Mouse (Mus musculus) heart, postnatal 0 days (tissue): Measurements from ENCODE around the gene Exoc4. TPM values are rescaled to one million over a fixed set of nuclear protein-coding genes. Genes with fewer than 3 reads are reported as not detected.

ENCODE experiments used
- ATAC-seq: fragments of 200-750 bp; cut with Nextera tagmentation; 2 replicates; pipeline ENCODE4 v1.8.0; 2017; ENCODE audit warnings: low read depth, moderate number of reproducible peaks, moderate library complexity; ENCODE audit not compliant: insufficient read depth
- DNase-seq: peaks from one replicate; pipeline ENCODE4 v3.0.0-alpha.2; 2016; ENCODE audit warnings: low spot score
- H3K27ac ChIP-seq: fragments of 300-500 bp; sonication (generic); 2 replicates; pipeline ENCODE4 v1.5.1; 2014; ENCODE audit warnings: low read depth, mild to moderate bottlenecking
- H3K27me3 ChIP-seq: fragments of 300-500 bp; sonication (generic); 2 replicates; pipeline ENCODE4 v1.6.1; 2014; ENCODE audit warnings: low read length, mixed read lengths; ENCODE audit not compliant: control insufficient read depth, insufficient read depth
- H3K36me3 ChIP-seq: fragments of 300-500 bp; sonication (generic); replicated peaks from 2 replicates; pipeline ENCODE4 v1.6.1; 2014; ENCODE audit warnings: low read length, mixed read lengths; ENCODE audit not compliant: control insufficient read depth, insufficient read depth
- H3K4me1 ChIP-seq: fragments of 300-500 bp; sonication (generic); 2 replicates; pipeline ENCODE4 v1.6.1; 2014; ENCODE audit warnings: antibody characterized with exemption; ENCODE audit not compliant: control insufficient read depth, insufficient read depth
- H3K4me2 ChIP-seq: fragments of 300-500 bp; sonication (generic); 2 replicates; pipeline ENCODE4 v1.6.1; 2014; ENCODE audit warnings: low read depth, mild to moderate bottlenecking, low read length, moderate library complexity
- H3K4me3 ChIP-seq: fragments of 300-500 bp; sonication (generic); 2 replicates; pipeline ENCODE4 v1.5.1; 2014; ENCODE audit warnings: low read depth, low read length
- H3K9ac ChIP-seq: fragments of 300-500 bp; sonication (generic); replicated peaks from 2 replicates; pipeline ENCODE4 v1.6.1; 2014; ENCODE audit warnings: low read depth, low read length, mixed read lengths
- H3K9me3 ChIP-seq: fragments of 300-500 bp; sonication (generic); replicated peaks from 2 replicates; pipeline ENCODE4 v1.6.1; 2016; ENCODE audit warnings: low read length; ENCODE audit not compliant: control insufficient read depth
- CTCF ChIP-seq: IDR thresholded peaks from 2 replicates; pipeline ENCODE4 v1.5.1; 2016; ENCODE audit warnings: antibody characterized with exemption, control low read depth, low read depth
- EP300 ChIP-seq: IDR thresholded peaks from 2 replicates; pipeline ENCODE4 v1.6.1; 2016; ENCODE audit warnings: antibody characterized with exemption, low read depth
- WGBS: fragments of 180-500 bp; shearing (Covaris S2); extraction: QIAGEN DNeasy Blood & Tissue Kit; methylation state at CpG from one replicate; pipeline ENCODE4 v1.1.7; 2014; 5-methylcytosine and 5-hydroxymethylcytosine counted together
- polyA plus RNA-seq: library from polyadenylated mRNA; unstranded; fragments of >200 nt; fragmentation: Nextera tagmentation; extraction: Ambion mirVana; gene quantifications from 2 replicates; pipeline ENCODE4 v1.2.1, GENCODE M21; 2015
- total RNA-seq: library from RNA; depleted of rRNA; stranded (reverse); fragments of >200 nt; gene quantifications from 2 replicates; pipeline ENCODE4 v1.2.3, GENCODE M21; 2014; ENCODE audit warnings: low replicate concordance

Gene Exoc4
- total and polyA plus RNA-seq, 2 experiments from 2014 or later = 15.8 to 54.6 TPM

- Histone ChIP-seq H3K4me1 (no peaks in the 10 kb centered on the region), H3K27ac (no peak overlapping the region), H3K27me3 (no peaks in the 10 kb centered on the region), H3K4me3 (no peak overlapping the region), H3K36me3 (no peaks in the 10 kb centered on the region), H3K4me2 (no peak overlapping the region), H3K9ac (no peak overlapping the region), H3K9me3 (no peaks in the 10 kb centered on the region)
- ATAC-seq = no peak
- WGBS = 83% methylated on average over 1 of the region's 1 CpGs
- TF ChIP-seq CTCF (no peak), EP300 (no peak)
- DNase-seq = no peak
Measured at GRCm38 (mm10) chr6:33540356-33540755, 291.5 kb downstream of the Exoc4 start.

DNA sequence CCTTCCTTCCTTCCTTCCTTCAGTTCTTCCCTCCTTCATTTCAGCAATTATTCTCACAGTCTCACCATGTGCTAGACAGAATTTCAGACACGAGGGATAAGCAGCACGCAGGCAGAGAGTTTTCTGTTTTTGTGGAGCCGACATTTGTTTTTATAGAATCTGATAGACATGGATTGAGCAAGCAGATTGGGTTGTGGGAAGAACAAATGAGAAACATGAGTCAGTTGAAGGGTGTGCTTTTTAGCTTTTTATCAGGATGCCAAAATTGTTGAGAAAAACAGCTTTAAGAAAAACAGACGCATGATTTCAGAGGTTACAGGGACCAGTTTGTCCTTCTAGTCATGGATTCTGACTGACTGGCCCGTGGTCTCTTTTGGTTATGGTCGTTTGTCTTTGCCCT is 293.8 kb downstream of the Exoc4 start:
- DNase-seq (no peak), ATAC-seq (no peak)
- Histone ChIP-seq H3K27me3 (no peaks in the 10 kb centered on the region), H3K9ac (no peak overlapping the region), H3K4me3 (no peak overlapping the region), H3K4me2 (no peak overlapping the region), H3K36me3 (no peaks in the 10 kb centered on the region), H3K9me3 (no peaks in the 10 kb centered on the region), H3K4me1 (no peaks in the 10 kb centered on the region), H3K27ac (no peak overlapping the region)
- 85% methylated on average over 6 of the region's 6 CpGs for WGBS
- no peak for TF ChIP-seq EP300
- no peak for TF ChIP-seq CTCF

GRCm38 (mm10) chr6:33551934-33552333 is 303.0 kb downstream of the Exoc4 start:
- no peak overlapping the region for H3K4me2 ChIP-seq
- DNase-seq = no peak
- H3K9me3 ChIP-seq = no peaks in the 10 kb centered on the region
- H3K36me3 ChIP-seq = no peaks in the 10 kb centered on the region
- H3K27me3 ChIP-seq = no peaks in the 10 kb centered on the region
- no peak overlapping the region for H3K27ac ChIP-seq
- no peak for ATAC-seq
- WGBS = 76% methylated on average over 4 of the region's 4 CpGs
- TF ChIP-seq CTCF (no peak), EP300 (no peak)
- no peak overlapping the region for H3K4me3 ChIP-seq
- no peak overlapping the region for H3K9ac ChIP-seq
- H3K4me1 ChIP-seq = no peaks in the 10 kb centered on the region

- Histone ChIP-seq H3K4me1 (no peaks in the 10 kb centered on the region), H3K27me3 (no peaks in the 10 kb centered on the region), H3K27ac (no peak overlapping the region), H3K4me3 (no peak overlapping the region), H3K9me3 (no peaks in the 10 kb centered on the region), H3K4me2 (no peak overlapping the region), H3K9ac (no peak overlapping the region), H3K36me3 (no peaks in the 10 kb centered on the region)
- no peak for DNase-seq
- WGBS = 88% methylated on average over 1 of the region's 1 CpGs
- no peak for ATAC-seq
- TF ChIP-seq EP300 = no peak
- no peak for TF ChIP-seq CTCF
Measured at GRCm38 (mm10) chr6:33560925-33561324, 312.0 kb downstream of the Exoc4 start.

DNA sequence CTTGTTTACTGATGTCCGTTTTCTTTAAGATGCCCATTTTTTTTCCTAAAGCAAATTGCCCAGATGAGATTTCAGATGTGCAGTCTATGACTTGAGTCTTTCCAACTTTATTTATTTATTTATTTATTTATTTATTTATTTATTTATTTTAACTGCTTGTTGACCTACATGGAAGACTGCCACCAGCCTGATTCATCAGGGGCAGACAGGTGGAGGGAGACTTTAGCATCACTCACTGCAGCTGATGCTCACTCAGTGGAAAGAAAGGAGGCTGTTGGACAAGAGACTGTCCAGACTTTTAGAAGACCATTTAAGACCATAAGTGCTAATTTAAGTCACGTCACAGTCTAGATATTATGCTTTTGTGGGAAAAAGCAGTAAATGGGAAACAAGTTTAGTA is 313.0 kb downstream of the Exoc4 start:
- H3K4me1 ChIP-seq = no peaks in the 10 kb centered on the region
- 89% methylated on average over 2 of the region's 2 CpGs for WGBS
- no peaks in the 10 kb centered on the region for H3K27me3 ChIP-seq
- H3K27ac ChIP-seq = no peak overlapping the region
- no peak for TF ChIP-seq EP300
- no peak for TF ChIP-seq CTCF
- DNase-seq (no peak), ATAC-seq (no peak)
- H3K4me3 ChIP-seq = no peak overlapping the region
- no peaks in the 10 kb centered on the region for H3K9me3 ChIP-seq
- H3K36me3 ChIP-seq = no peaks in the 10 kb centered on the region
- H3K4me2 ChIP-seq = no peak overlapping the region
- H3K9ac ChIP-seq = no peak overlapping the region

DNA sequence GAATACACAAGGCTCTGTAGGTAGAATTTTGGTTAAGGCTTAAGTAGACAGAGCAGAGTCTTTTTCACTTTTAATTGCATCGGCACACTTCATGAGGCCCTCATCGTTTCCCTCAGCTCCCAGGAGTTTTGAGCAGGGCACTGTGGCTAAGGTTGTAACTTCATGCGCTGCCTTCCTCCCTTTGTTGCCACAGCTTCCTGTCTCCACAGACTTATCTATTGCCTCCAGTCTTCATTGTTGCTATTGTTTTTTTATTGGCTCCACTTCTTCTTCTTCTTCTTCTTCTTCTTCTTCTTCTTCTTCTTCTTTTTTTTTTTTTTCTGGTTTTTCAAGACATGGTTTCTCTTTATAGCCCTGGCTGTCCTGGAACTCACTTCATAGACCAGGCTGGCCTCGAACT is 327.1 kb downstream of the Exoc4 start:
- 74% methylated on average over 4 of the region's 4 CpGs for WGBS
- Histone ChIP-seq H3K4me2 (no peak overlapping the region), H3K9me3 (no peaks in the 10 kb centered on the region), H3K9ac (no peak overlapping the region), H3K4me1 (no peaks in the 10 kb centered on the region), H3K36me3 (no peaks in the 10 kb centered on the region), H3K4me3 (no peak overlapping the region), H3K27ac (no peak overlapping the region), H3K27me3 (no peaks in the 10 kb centered on the region)
- no peak for TF ChIP-seq EP300
- ATAC-seq = no peak
- DNase-seq = no peak
